Mouse (Mus musculus): ENCODE measurements around the gene Kctd14. TPM values are rescaled to one million over a fixed set of nuclear protein-coding genes. Genes with fewer than 3 reads are reported as not detected.

Gene Kctd14
- polyA plus RNA-seq, 1 experiment from 2014 or later = 32.4 TPM

DNA sequence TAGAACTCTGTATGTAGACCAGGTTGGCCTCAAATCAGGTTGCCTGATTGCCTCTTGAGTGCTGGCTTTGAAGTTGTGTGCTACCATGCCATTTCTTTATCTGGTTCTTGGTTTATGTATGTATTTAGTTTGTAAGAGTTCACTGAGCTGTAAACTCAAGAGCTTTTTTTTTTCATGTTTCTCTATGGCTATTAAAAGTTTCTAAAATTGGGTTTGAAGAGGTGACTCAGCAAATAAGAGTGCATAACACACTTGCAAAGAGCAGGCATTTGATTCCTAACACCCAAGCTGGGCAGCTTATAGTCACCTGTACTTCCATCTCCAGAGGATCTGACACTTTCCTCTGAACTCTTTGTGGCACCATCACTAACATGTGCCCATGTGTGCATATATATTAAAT is 43.9 kb downstream of the Kctd14 start:
- TF ChIP-seq CTCF (IDR thresholded peaks at IDR 0.05; ENCODE audit: low read depth) (no peak), EP300 (optimal IDR thresholded peaks at IDR 0.05) (no peak)
- H3K4me2 ChIP-seq (replicated peaks; ENCODE audit: low read depth) = no peak overlapping the region
- no peak overlapping the region for H3K4me3 ChIP-seq (ENCODE audit: low read depth, low read length)
- no peaks in the 10 kb centered on the region for H3K9me3 ChIP-seq (ENCODE audit: control insufficient read depth, low read length)
- 0 out of 2 replicates have a peak, but pooled peaks cover 3% of the 10 kb centered on the region for H3K36me3 ChIP-seq (ENCODE audit: control insufficient read depth, insufficient read depth, low read length)
- H3K4me1 ChIP-seq (replicated peaks; ENCODE audit: control insufficient read depth, insufficient read depth) = no peaks in the 10 kb centered on the region
- no peak overlapping the region for H3K27ac ChIP-seq (replicated peaks)
- no peak for ATAC-seq (ENCODE audit: low FRiP score, low TSS enrichment)
- no peaks in the 10 kb centered on the region for H3K27me3 ChIP-seq (ENCODE audit: control insufficient read depth, insufficient read depth, low read length)
- DNase-seq (ENCODE audit: low spot score) = no peak
- H3K9ac ChIP-seq (ENCODE audit: low read length) = no peak overlapping the region

DNA sequence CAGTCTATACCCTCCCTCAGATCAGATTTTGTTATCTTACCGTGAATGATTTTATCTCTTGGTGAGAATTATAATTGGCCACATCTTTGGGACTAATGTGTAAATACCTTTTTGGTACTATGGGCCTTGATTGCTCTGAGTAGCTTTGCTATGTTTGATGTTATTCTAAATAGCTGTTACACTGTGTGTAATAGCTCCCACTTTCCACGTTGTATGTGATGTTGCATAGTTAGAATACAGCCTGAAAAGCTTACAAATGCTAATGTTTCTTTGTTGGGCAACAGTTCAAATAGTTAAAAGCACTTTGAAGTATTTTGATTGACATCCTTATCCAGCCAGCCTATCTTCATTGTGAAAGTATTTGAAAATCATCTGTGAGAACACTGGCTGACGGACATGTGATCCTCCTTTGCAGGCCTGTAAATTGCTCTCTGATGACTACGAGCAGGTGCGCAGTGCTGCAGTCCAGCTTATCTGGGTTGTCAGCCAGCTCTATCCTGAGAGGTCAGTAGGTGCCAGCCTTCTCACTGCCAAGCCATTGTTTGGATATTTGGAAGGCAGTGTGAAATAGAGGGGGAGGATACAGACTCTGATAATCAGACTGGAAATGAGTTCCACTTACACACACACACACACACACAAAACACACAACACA is 49.6 kb downstream of the Kctd14 start:
- TF ChIP-seq EP300 (optimal IDR thresholded peaks at IDR 0.05) = no peak
- no peak for TF ChIP-seq CTCF (IDR thresholded peaks at IDR 0.05; ENCODE audit: low read depth)
- Histone ChIP-seq H3K9me3 (ENCODE audit: control insufficient read depth, low read length) (no peaks in the 10 kb centered on the region), H3K27ac (replicated peaks) (no peak overlapping the region), H3K9ac (ENCODE audit: low read length) (no peak overlapping the region), H3K36me3 (ENCODE audit: control insufficient read depth, insufficient read depth, low read length) (no peaks in the 10 kb centered on the region), H3K4me2 (replicated peaks; ENCODE audit: low read depth) (no peak overlapping the region), H3K4me1 (replicated peaks; ENCODE audit: control insufficient read depth, insufficient read depth) (no peaks in the 10 kb centered on the region), H3K27me3 (ENCODE audit: control insufficient read depth, insufficient read depth, low read length) (no peaks in the 10 kb centered on the region), H3K4me3 (ENCODE audit: low read depth, low read length) (no peak overlapping the region)
- DNase-seq (ENCODE audit: low spot score) (no peak), ATAC-seq (ENCODE audit: low FRiP score, low TSS enrichment) (no peak)
- WGBS = 59% methylated on average over 5 of the region's 5 CpGs

Other genes with a start within 250 kb of the Kctd14 start
- gene Usp35, start 119.3 kb upstream of the Kctd14 start, polyA plus RNA-seq (2015; fragmentation: Nextera tagmentation; extraction: Ambion mirVana) = 0.53 and 0.62 TPM in 2 replicates
- gene Kctd21, start 119.0 kb upstream of the Kctd14 start, polyA plus RNA-seq (2015; fragmentation: Nextera tagmentation; extraction: Ambion mirVana) = 2.0 TPM in 2 replicates
- gene Alg8, start 79.7 kb upstream of the Kctd14 start, polyA plus RNA-seq (2015; fragmentation: Nextera tagmentation; extraction: Ambion mirVana) = 14.6 and 15.3 TPM in 2 replicates
- gene Ndufc2, start 51.3 kb upstream of the Kctd14 start, polyA plus RNA-seq (2015; fragmentation: Nextera tagmentation; extraction: Ambion mirVana) = 415 and 439 TPM in 2 replicates
- 1.4 and 1.5 TPM in 2 replicates for gene Thrsp, start 33.6 kb upstream of the Kctd14 start, polyA plus RNA-seq (2015; fragmentation: Nextera tagmentation; extraction: Ambion mirVana)
- gene Ints4, start 29.6 kb downstream of the Kctd14 start, polyA plus RNA-seq (2015; fragmentation: Nextera tagmentation; extraction: Ambion mirVana) = 21.9 and 26.7 TPM in 2 replicates
- gene Aamdc, start 128.2 kb downstream of the Kctd14 start, polyA plus RNA-seq (2015; fragmentation: Nextera tagmentation; extraction: Ambion mirVana) = 43.4 and 47.2 TPM in 2 replicates
- gene Rsf1, start 128.6 kb downstream of the Kctd14 start, polyA plus RNA-seq (2015; fragmentation: Nextera tagmentation; extraction: Ambion mirVana) = 9.9 and 10.0 TPM in 2 replicates
- 78.4 and 79.2 TPM in 2 replicates for gene Clns1a, start 245.3 kb downstream of the Kctd14 start, polyA plus RNA-seq (2015; fragmentation: Nextera tagmentation; extraction: Ambion mirVana)